Mouse (Mus musculus) embryo, embryonic 10.5 days (tissue): ENCODE data around the gene Mturn.
A peak's percentile ranks its signal among the peaks of the same experiment; 100 is the strongest.

Source experiments
- DNase-seq: peaks from one replicate; pipeline ENCODE4 v3.0.0-alpha.2; 2015; ENCODE audit warnings: low spot score

Mturn gene

GRCm38 (mm10) chr6:54680891-54681745 is at the start of gene Mturn:
Gene Mturn (plus strand): TSS chr6:54681624.
- DNase-seq = peak; percentile 95

DNA sequence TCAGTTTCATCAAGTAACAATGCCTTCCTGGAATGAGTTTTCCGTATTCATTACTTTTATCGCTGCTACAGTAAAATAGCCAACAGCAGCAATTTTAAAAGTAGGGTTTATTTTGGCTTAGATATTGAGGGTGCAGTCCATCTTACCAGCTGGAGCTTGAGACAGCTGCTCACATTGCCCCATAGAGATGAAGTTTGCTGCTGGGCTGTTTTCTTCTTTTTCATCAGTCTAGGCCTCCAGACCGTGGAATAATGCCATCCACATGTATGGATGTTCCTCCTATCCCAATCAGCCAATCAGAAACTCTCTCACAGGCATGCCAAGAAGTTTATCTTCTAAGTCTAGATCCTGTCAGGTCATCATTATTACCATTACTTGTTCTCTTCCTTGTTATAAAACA is 41.5 kb upstream of the Mturn start:
- DNase-seq = no peak

- no peak for DNase-seq
Measured at GRCm38 (mm10) chr6:54641953-54642352, 39.5 kb upstream of the Mturn start.

- DNase-seq = no peak
Measured at GRCm38 (mm10) chr6:54643181-54643580, 38.2 kb upstream of the Mturn start.

- DNase-seq = no peak
Measured at GRCm38 (mm10) chr6:54655471-54656095, 25.8 kb upstream of the Mturn start.

- DNase-seq = no peak
Measured at GRCm38 (mm10) chr6:54657861-54658260, 23.6 kb upstream of the Mturn start.

- no peak for DNase-seq
Measured at GRCm38 (mm10) chr6:54669868-54670267, 11.6 kb upstream of the Mturn start.

GRCm38 (mm10) chr6:54672901-54673300 is 8.5 kb upstream of the Mturn start:
- no peak for DNase-seq

DNA sequence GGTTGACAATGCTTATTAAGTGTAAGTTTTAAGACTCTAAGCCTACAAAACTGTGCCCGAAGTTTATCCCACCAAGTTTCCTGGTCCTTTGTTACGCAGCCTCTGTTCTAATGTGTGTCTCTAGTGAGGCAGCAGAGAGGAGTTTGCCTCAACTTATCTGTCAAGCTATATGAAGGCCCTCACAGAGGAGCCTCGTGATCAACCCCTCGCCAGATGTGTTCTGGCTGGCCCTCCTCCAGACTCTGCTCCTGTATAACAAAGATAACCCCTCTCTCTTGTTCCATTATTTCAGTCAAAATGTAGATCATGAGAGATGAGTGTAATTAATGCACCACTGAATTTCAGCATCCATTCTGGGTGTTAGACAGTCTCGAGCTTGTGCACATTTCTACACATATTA is 1.7 kb upstream of the Mturn start:
- DNase-seq = no peak

DNA sequence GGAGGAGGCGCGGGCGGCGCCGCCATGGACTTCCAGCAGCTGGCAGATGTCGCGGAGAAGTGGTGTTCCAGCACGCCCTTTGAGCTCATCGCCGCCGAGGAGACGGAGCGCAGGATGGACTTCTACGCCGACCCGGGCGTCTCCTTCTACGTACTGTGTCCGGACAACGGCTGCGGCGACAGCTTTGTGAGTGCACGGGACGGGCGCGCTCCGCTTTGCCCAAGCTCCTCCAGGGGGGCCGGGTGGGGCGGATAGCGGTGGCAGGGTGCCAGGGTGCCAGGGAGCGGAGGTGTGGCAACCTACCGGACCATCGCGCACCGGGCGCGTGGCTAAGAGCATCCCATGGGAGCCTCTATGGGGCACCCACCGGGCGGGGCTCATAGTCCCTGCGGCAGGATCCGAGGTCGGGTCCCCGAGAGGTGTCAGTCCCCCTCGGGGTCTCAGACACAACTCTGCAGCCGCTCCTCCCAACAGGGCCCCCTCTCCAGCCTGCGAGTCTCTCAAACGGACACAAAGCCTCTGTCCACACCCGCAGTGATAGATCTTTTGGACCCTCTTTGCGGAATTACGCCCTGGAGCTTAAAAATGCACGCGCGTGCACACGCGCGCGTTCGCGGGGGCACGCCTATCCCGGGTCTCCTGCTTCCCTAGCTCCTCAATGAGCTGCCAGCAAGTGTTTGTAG is 463 bp downstream of the Mturn start:
- DNase-seq = peak; percentile 40

DNA sequence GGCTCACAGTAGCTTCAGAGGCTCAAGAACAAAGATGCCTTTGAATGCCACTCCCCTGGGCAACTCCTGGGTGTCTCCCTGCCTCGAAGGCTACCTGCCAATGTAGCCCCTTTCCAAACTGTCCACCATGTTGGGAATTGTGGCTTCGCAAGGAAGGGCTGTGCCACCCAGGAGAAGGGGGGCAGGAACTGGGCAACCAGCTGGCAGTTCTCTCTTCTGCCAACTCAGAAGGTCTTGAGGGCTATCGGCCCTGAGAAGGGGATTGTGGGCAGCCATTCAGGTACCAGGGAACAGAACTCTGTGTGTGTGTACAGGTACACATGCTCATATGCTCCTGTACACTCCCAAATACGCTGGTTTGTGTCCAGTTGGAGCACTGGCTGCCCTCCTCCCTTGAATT is 2.7 kb downstream of the Mturn start:
- no peak for DNase-seq

GRCm38 (mm10) chr6:54685103-54685502 is 3.7 kb downstream of the Mturn start:
- DNase-seq = no peak

DNA sequence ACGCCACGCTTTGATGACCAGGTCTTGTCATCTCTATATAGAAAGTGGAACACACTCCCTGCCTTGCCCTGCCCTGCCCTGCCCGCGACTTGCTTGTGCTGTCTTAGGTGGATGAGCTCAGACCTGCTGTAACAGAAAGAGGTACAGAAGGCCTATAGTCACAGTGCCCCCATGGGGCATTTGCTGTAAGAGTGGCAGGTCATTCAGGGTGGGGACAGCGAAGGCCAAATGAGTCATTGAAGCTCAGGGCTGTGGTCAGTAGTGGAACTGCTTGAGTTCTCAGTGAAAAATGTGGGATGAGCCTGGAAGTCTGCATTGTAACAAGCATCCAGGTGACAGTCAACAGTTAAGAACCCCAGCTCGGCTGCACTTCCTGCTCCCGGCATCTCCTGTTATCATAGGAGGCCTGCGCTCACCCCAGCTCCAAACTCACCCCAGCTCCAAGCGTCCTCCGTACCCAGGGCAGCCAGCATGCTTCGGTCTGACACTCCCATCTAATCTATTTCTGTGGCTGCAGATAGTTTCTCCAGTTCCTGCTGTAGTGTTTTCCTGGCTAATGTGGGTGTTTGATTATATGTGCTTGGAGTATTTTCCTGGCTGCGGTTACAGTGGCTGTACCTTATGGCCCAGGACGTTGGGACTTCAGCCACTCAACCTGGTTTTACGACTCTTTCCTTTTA is 4.4 kb downstream of the Mturn start:
- DNase-seq = no peak

GRCm38 (mm10) chr6:54686946-54687737 is 5.7 kb downstream of the Mturn start:
- DNase-seq = no peak

DNA sequence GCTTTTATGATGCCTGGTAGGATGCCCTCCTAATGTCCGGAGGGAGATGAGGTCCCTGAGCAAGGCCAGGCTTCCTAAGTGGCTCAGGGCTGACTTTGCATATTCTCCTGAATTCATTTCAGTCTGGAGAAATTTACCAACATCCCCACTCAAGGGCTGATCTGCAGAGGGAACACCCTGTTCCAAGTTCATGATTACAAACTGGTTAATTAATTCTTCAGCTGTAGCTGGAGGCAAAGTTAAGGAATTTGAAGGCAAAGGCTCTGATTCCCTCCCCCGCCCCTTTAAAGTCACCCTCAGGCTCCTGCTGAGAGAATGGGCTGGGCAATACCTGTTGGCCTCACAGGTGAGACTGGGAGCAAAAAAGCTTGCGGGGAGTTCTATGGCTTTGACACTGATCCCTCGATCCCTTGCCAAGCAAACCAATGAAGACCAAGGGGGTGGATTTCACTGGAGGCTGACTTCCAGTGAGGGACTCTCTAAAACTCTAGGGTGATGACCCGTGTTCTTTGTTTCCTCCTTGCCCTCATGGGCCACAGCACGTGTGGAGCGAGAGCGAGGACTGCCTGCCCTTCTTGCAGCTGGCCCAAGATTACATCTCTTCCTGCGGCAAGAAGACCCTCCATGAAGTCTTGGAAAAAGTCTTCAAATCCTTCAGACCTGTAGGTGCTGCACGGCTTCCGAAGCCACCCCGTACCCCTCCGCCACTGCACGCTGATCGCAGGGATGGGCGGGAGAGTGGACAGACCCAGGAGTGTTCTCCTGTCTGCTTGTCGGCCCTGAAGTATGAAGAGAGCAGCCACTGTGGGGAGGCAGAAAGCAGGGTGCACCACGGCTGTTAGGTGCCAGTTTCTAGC is 7.3 kb downstream of the Mturn start:
- no peak for DNase-seq

DNA sequence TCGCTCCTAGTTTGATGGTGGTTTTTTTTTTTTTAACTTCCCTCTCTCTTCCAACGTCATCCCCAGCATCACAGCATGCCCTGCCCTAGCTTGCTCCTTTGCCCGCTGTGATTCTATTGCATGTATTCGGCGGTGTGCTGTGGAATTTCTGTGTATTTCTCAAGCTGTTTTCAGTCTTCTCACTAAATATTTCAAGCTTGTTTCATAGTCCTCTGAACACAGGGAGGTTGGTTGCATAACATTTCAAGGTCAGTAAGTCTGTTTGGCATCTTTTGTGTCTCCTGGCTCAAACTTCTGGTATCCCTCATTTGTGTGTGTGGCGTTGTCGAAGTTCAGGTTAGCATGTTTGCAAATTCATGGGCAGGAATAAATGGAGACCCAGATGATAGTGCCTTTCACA is 8.3 kb downstream of the Mturn start:
- no peak for DNase-seq

GRCm38 (mm10) chr6:54690838-54691237 is 9.4 kb downstream of the Mturn start:
- no peak for DNase-seq

GRCm38 (mm10) chr6:54691368-54692116 is 10.1 kb downstream of the Mturn start:
- no peak for DNase-seq

- no peak for DNase-seq
Measured at GRCm38 (mm10) chr6:54692201-54692600, 10.8 kb downstream of the Mturn start.

DNA sequence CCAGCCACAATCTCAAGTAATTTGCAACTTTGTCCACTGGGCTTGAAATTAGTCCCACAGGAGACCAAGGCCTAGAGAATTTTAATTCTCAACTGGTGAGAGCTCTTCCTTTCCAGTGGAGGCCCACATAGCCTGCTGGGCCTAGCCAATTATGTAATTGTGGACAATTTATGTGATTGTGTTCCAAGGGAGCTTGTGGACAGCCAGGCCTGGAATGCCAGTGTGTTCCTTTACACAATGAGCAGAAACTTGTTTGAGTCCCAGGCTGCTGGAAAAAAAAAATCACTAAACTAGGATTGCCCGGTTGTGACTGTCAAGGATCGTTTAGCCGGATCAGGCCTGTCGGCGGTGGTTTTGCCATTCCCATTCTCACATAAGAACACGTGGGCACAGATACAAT is 11.9 kb downstream of the Mturn start:
- no peak for DNase-seq
